Mouse (Mus musculus) C2C12 (cell line): ENCODE measurements around the gene Tnr. TPM values are rescaled to one million over a fixed set of nuclear protein-coding genes. Genes with fewer than 3 reads are reported as not detected.

Experiments used
- H3K27me3 ChIP-seq: one replicate; pipeline ENCODE4 v1.6.1; 2011; ENCODE audit not compliant: control insufficient read depth, insufficient read depth, insufficient read length
- H3K36me3 ChIP-seq: one replicate; pipeline ENCODE4 v1.6.1; 2011; ENCODE audit not compliant: control insufficient read depth, insufficient read depth
- H3K4me3 ChIP-seq: one replicate; pipeline ENCODE4 v1.5.1; 2011; ENCODE audit warnings: mild to moderate bottlenecking, control low read depth; ENCODE audit not compliant: poor library complexity, insufficient read depth, severe bottlenecking
- H3K79me2 ChIP-seq: one replicate; pipeline ENCODE4 v1.6.1; 2011; ENCODE audit not compliant: control insufficient read depth, insufficient read depth
- H3K79me3 ChIP-seq: one replicate; pipeline ENCODE4 v1.6.1; 2011; ENCODE audit warnings: low read depth, control low read depth
- H3ac ChIP-seq: one replicate; pipeline ENCODE3; 2011; ENCODE audit warnings: low read depth; ENCODE audit not compliant: control insufficient read depth, insufficient read length
- CEBPB ChIP-seq: IDR thresholded peaks from one replicate; pipeline ENCODE4 v1.6.1; 2011; ENCODE audit warnings: low read depth, mild to moderate bottlenecking, control low read depth, moderate library complexity
- CTCF ChIP-seq: IDR thresholded peaks from one replicate; pipeline ENCODE4 v1.5.1; 2011; ENCODE audit not compliant: control insufficient read depth, insufficient read depth, insufficient read length
- FOSL1 ChIP-seq: IDR thresholded peaks from one replicate; pipeline ENCODE4 v1.8.0; 2011; ENCODE audit warnings: mild to moderate bottlenecking, low read length; ENCODE audit not compliant: poor library complexity, insufficient read depth, severe bottlenecking
- MAX ChIP-seq: IDR thresholded peaks from one replicate; pipeline ENCODE4 v1.6.1; 2011; ENCODE audit warnings: mild to moderate bottlenecking, control low read depth
- MYOD1 ChIP-seq: IDR thresholded peaks from one replicate; pipeline ENCODE4 v1.6.1; 2011; ENCODE audit warnings: low read depth; ENCODE audit not compliant: control insufficient read depth, insufficient read length
- MYOG ChIP-seq: IDR thresholded peaks from one replicate; pipeline ENCODE4 v1.6.1; 2011; ENCODE audit not compliant: control insufficient read depth, insufficient read length; ENCODE audit errors: extremely low read depth
- USF1 ChIP-seq: IDR thresholded peaks from one replicate; pipeline ENCODE4 v1.6.1; 2011; ENCODE audit warnings: low read depth, mild to moderate bottlenecking, control low read depth, moderate library complexity
- polyA plus RNA-seq: library from polyadenylated mRNA; unstranded; fragments of >200 nt; fragmentation: generic; extraction: Trizol; gene quantifications from one replicate; pipeline ENCODE4 v1.2.1, GENCODE M21; 2012; ENCODE audit warnings: missing spikeins

Tnr gene
- polyA plus RNA-seq, 1 experiment: under 0.01 TPM

DNA sequence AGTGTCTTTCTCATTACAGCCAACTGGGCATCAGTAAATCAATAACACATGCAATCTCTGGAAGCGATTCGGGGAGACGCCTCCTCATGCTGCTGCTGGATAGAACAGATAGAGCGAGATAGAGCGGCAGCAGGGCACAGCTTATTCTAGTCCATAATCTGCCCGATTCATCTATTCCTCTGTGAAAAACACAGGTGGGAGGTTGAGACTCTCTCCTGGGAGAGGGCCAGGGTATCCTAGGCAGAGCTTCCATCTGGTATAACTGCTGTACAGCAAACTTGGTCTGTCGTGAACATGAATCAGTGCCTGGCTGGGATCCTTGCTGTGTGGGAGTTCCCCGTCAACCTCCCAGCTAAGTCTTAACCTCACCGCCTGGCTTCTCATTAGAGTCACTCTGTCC is 193.4 kb downstream of the Tnr start:
- Histone ChIP-seq H3K79me3 (no peaks in the 10 kb centered on the region), H3K4me3 (no peak overlapping the region), H3ac (no peak overlapping the region), H3K79me2 (no peaks in the 10 kb centered on the region), H3K27me3 (no peaks in the 10 kb centered on the region), H3K36me3 (no peaks in the 10 kb centered on the region)
- no peak for TF ChIP-seq MYOG
- TF ChIP-seq MYOD1: no peak
- TF ChIP-seq CTCF: no peak
- no peak for TF ChIP-seq CEBPB
- no peak for TF ChIP-seq FOSL1
- TF ChIP-seq MAX: no peak
- TF ChIP-seq USF1: no peak

DNA sequence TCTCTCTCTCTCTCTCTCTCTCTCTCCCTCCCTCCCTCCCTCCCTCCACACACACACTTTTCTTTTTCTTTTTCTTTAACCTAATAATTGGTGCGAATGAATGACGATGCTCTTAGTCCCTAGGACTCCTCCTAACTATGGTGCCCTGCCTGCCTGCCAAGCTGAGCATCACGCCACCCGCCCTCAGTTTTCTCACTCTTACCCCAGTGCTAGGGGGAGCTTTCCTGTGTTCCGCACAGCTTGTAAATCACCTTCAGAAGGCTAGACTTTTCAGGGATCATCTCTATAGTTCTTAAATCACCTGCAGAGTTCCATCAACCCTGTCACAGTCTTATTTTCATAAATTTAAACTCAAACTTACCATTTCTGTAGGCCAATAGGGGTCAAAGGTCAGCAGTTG is 200.2 kb downstream of the Tnr start:
- H3K27me3 ChIP-seq: peaks cover 4% of the 10 kb centered on the region
- TF ChIP-seq MYOG (no peak), USF1 (no peak), MAX (no peak), CTCF (no peak), MYOD1 (no peak), FOSL1 (no peak), CEBPB (no peak)
- no peaks in the 10 kb centered on the region for H3K79me3 ChIP-seq
- no peak overlapping the region for H3ac ChIP-seq
- H3K79me2 ChIP-seq: no peaks in the 10 kb centered on the region
- H3K36me3 ChIP-seq: no peaks in the 10 kb centered on the region
- H3K4me3 ChIP-seq: no peak overlapping the region

DNA sequence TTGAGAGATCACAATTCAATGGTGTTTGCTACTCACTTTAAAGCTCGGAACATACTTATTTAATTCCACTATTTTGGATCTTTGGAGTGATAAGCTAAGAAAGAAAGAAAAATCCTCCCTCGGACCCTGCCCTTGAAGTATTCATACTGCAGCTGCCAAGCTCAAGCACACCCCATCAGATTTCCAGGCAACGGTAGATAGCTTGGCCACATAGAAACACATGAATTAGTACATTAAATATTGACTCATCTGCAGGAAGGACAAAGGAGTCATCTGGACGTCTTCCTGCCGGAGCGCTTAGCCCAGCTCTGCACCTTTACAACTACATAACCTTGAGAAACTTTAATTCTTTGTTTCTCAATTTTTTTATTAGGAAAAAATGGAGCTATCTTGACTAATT is 205.7 kb downstream of the Tnr start:
- Histone ChIP-seq H3K79me2 (no peaks in the 10 kb centered on the region), H3K4me3 (no peak overlapping the region), H3K36me3 (no peaks in the 10 kb centered on the region), H3K27me3 (peaks cover 4% of the 10 kb centered on the region), H3ac (no peak overlapping the region), H3K79me3 (no peaks in the 10 kb centered on the region)
- TF ChIP-seq MAX: no peak

DNA sequence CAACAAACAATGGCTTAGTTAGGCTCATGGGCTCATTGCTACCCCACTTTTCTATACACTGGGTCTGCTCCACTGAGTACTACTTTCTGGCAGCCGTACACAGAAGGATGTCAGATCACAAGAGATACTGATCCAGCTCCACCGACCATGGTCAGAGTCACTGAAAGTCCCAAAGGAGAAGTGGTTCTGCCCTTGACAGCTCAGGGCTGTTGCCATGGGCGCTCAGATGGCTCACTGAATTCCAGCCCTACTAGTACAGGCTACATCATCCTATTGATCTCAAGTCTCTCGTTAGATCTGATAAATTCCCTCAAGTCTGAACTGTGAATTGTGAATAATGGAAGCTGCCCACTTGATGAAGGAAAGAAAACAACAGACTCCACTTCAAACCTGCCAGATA is 207.3 kb downstream of the Tnr start:
- Histone ChIP-seq H3K27me3 (no peaks in the 10 kb centered on the region), H3ac (no peak overlapping the region), H3K79me3 (no peaks in the 10 kb centered on the region), H3K79me2 (no peaks in the 10 kb centered on the region), H3K4me3 (no peak overlapping the region), H3K36me3 (no peaks in the 10 kb centered on the region)
- TF ChIP-seq USF1 (no peak), MAX (no peak), FOSL1 (no peak), MYOG (no peak), MYOD1 (no peak), CEBPB (no peak), CTCF (no peak)

DNA sequence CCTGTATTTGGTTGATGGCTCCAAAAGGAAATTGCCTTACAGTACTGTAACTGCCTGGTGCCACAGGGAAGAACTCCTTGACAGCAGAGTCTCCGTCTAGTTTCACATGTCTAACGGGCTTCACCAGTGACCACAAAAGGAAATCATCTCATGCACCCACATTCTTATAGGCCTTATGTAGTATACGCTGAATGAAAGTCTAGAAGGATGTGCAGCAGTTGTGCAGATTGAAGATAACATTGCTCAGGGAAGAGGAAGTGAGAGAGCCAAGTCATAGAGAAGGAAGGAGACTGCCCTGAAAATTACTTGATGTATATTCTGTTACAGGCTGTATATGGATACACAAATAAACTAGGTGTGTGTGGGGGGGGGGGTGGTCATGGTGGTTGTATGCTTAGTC is 211.5 kb downstream of the Tnr start:
- Histone ChIP-seq H3K79me3 (no peaks in the 10 kb centered on the region), H3K79me2 (no peaks in the 10 kb centered on the region), H3K4me3 (no peak overlapping the region), H3K27me3 (no peaks in the 10 kb centered on the region), H3ac (no peak overlapping the region), H3K36me3 (no peaks in the 10 kb centered on the region)
- TF ChIP-seq FOSL1: no peak

DNA sequence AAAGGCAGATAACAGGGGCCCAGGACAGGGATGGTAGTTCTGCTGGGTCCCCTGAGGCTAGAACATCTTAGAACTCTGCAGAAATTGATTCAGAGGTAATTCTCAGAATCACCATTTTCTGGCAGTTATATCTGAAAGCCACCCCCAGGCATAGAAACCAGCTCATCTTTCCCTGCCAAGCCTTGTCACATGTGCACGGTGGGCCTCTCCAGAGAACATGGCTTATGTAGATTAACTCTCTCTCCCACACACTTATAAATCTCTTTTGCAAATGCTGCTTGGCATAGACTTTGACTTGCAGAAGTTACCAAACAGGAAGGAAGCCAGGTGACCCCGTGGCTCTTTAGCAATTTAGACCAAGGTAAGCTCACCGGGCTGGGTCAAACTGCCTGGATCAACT is 215.9 kb downstream of the Tnr start:
- H3K27me3 ChIP-seq: no peaks in the 10 kb centered on the region
- H3K79me3 ChIP-seq: no peaks in the 10 kb centered on the region
- TF ChIP-seq USF1: no peak
- TF ChIP-seq CEBPB: no peak
- no peak for TF ChIP-seq MYOG
- no peak for TF ChIP-seq FOSL1
- TF ChIP-seq MYOD1: no peak
- TF ChIP-seq MAX: no peak
- no peak for TF ChIP-seq CTCF
- no peaks in the 10 kb centered on the region for H3K36me3 ChIP-seq
- H3K4me3 ChIP-seq: no peak overlapping the region
- no peaks in the 10 kb centered on the region for H3K79me2 ChIP-seq
- H3ac ChIP-seq: no peak overlapping the region
